18 mouse cellular contexts compared by ENCODE assay signal in genomic region chr4:32347202-32347601, GRCm38 (mm10).
"Had no signal": no experiment of that assay in that cellular context is flagged by ENCODE, and none has a peak within 500 bp of the region (broad histone marks: within the 10 kb centered on the region; RNA-seq: fewer than 3 reads in every experiment).

No protein-coding gene starts in this region.

- H3K4me2 ChIP-seq: limb, embryonic 12.5 days; liver, embryonic 13.5 days; lung, embryonic 15.5 days; midbrain, embryonic 11.5 days; midbrain, embryonic 15.5 days had no signal

- H3K9ac ChIP-seq: limb, embryonic 12.5 days; liver, embryonic 13.5 days; liver, postnatal 0 days; lung, embryonic 15.5 days; midbrain, embryonic 15.5 days had no signal

- H3K9me3 ChIP-seq: limb, embryonic 12.5 days; liver, embryonic 13.5 days; lung, embryonic 15.5 days; midbrain, embryonic 15.5 days had no signal

- ATAC-seq: liver, postnatal 0 days; midbrain, embryonic 15.5 days had no signal

- H3K27ac ChIP-seq: kidney, postnatal 0 days; layer of hippocampus, adult 2 months; limb, embryonic 12.5 days; liver, embryonic 13.5 days; lung, embryonic 15.5 days; macrophage; midbrain, embryonic 15.5 days had no signal

- H3K27me3 ChIP-seq: limb, embryonic 12.5 days; liver, embryonic 13.5 days; lung, embryonic 15.5 days; midbrain, embryonic 15.5 days had no signal

- H3K4me3 ChIP-seq: layer of hippocampus, adult 2 months; limb, embryonic 12.5 days; liver, embryonic 13.5 days; lung, embryonic 15.5 days; megakaryocyte, embryonic 14.5 days; midbrain, embryonic 15.5 days had no signal

- DNase-seq: kidney, postnatal 4 days; liver; liver, embryonic 13.5 days; liver, postnatal 0 days; lung, postnatal 14 days; retina, postnatal 1 day; right cerebral cortex, postnatal 4 days; spleen, adult 18-20 months; thymus, adult 18-20 months; thymus, postnatal 14 days had no signal

- H3K36me3 ChIP-seq: limb, embryonic 12.5 days; liver, embryonic 13.5 days; lung, embryonic 15.5 days; midbrain, embryonic 15.5 days had no signal
